Mouse (Mus musculus) left cerebral cortex, postnatal 10 days (tissue): ENCODE data around the gene H2-Ob. TPM values are rescaled to one million over a fixed set of nuclear protein-coding genes. Genes with fewer than 3 reads are reported as not detected.
A peak's percentile ranks its signal among the peaks of the same experiment; 100 is the strongest.
"Not testable (repeated sequence)": the region's sequence is repeated elsewhere in the genome, so short reads cannot be mapped to it uniquely, and the experiment has no call there.

Experiments
- DNase-seq, 2 experiments: peaks; one replicate each; pipeline ENCODE4 v3.0.0; 2021 to 2022; ENCODE audit warnings: low spot score in 2 of 2, mixed read lengths in 1 of 2; ENCODE audit errors: extremely low spot score in 1 of 2
- intact Hi-C: fragments of 180-260 bp; cut with DNase I; formaldehyde crosslinking; loops from one replicate; pipeline ENCODE4 v1.15.1; 2025
- total RNA-seq, 2 experiments: library from RNA; stranded (reverse); gene quantifications; 2 replicates each; pipeline ENCODE4 v1.2.3; 2021

Gene H2-Ob
- total RNA-seq, 2 experiments from 2014 or later, result 0.39 TPM; not detected in 1

- peak in 1 of 2 experiments; percentile 15 for DNase-seq
- intact Hi-C loops, result no loop called here
Observed at GRCm38 (mm10) chr17:34205746-34206176, 32.9 kb upstream of the H2-Ob start.

GRCm38 (mm10) chr17:34206731-34207130, 32.0 kb upstream of the H2-Ob start:
- DNase-seq, result peak in 1 of 2 experiments; percentile 11
- intact Hi-C loops, result no loop called here

GRCm38 (mm10) chr17:34207456-34207855, 31.2 kb upstream of the H2-Ob start:
- intact Hi-C loops, result no loop called here
- peak in 1 of 2 experiments; percentile 11 for DNase-seq

- peak in 1 of 2 experiments; percentile 12 for DNase-seq
- intact Hi-C loops, result no loop called here
Observed at GRCm38 (mm10) chr17:34207866-34208265, 30.8 kb upstream of the H2-Ob start.

- intact Hi-C loops, result no loop called here
- peak in 1 of 2 experiments; percentile 10 for DNase-seq
Observed at GRCm38 (mm10) chr17:34208421-34208820, 30.3 kb upstream of the H2-Ob start.

- DNase-seq, result peak in 1 of 2 experiments; percentile 20
- intact Hi-C loops, result no loop called here
Observed at GRCm38 (mm10) chr17:34209680-34210079, 29.0 kb upstream of the H2-Ob start.

- peak in 1 of 2 experiments; percentile 2 for DNase-seq
- intact Hi-C loops, result no loop called here
Observed at GRCm38 (mm10) chr17:34210599-34210998, 28.1 kb upstream of the H2-Ob start.

GRCm38 (mm10) chr17:34211746-34212365, 26.8 kb upstream of the H2-Ob start:
- intact Hi-C loops, result no loop called here
- peak in 1 of 2 experiments; percentile 23 for DNase-seq

- intact Hi-C loops, result no loop called here
- peak in 1 of 2 experiments; percentile 13 for DNase-seq
Observed at GRCm38 (mm10) chr17:34213936-34214335, 24.8 kb upstream of the H2-Ob start.

GRCm38 (mm10) chr17:34215176-34215575, 23.5 kb upstream of the H2-Ob start:
- no peak for DNase-seq
- intact Hi-C loops, result no loop called here

- intact Hi-C loops, result no loop called here
- peak in 1 of 2 experiments; percentile 15 for DNase-seq
Observed at GRCm38 (mm10) chr17:34217216-34217928, 21.3 kb upstream of the H2-Ob start.

GRCm38 (mm10) chr17:34217986-34218385, 20.7 kb upstream of the H2-Ob start:
- intact Hi-C loops, result no loop called here
- DNase-seq, result peak in 1 of 2 experiments; percentile 14

GRCm38 (mm10) chr17:34218675-34219074, 20.0 kb upstream of the H2-Ob start:
- peak in 1 of 2 experiments; percentile 81 for DNase-seq
- intact Hi-C loops, result no loop called here

- intact Hi-C loops, result not testable (repeated sequence)
- DNase-seq, result peak in 1 of 2 experiments; percentile 66
Observed at GRCm38 (mm10) chr17:34219096-34219495, 19.6 kb upstream of the H2-Ob start.

GRCm38 (mm10) chr17:34219801-34220200, 18.9 kb upstream of the H2-Ob start:
- intact Hi-C loops, result not testable (repeated sequence)
- DNase-seq, result peak in 1 of 2 experiments; percentile 74

GRCm38 (mm10) chr17:34220401-34220800, 18.3 kb upstream of the H2-Ob start:
- intact Hi-C loops, result not testable (repeated sequence)

GRCm38 (mm10) chr17:34224816-34225215, 13.9 kb upstream of the H2-Ob start:
- intact Hi-C loops, result no loop called here

More at GRCm38 (mm10) chr17:34220401-34220800, 18.3 kb upstream of the H2-Ob start:
- DNase-seq, result not testable (repeated sequence)

GRCm38 (mm10) chr17:34225426-34225825, 13.3 kb upstream of the H2-Ob start:
- intact Hi-C loops, result no loop called here

More at GRCm38 (mm10) chr17:34224816-34225215, 13.9 kb upstream of the H2-Ob start:
- DNase-seq, result peak in 1 of 2 experiments; percentile 1

GRCm38 (mm10) chr17:34225911-34226310, 12.8 kb upstream of the H2-Ob start:
- intact Hi-C loops, DNase-seq: not testable (repeated sequence)

More at GRCm38 (mm10) chr17:34225426-34225825, 13.3 kb upstream of the H2-Ob start:
- no peak for DNase-seq

GRCm38 (mm10) chr17:34230971-34231370, 7.7 kb upstream of the H2-Ob start:
- intact Hi-C loops, result loop anchor here (10.0 kb wide), 1 partner anchor 156 kb away; no protein-coding TSS in a partner anchor
- DNase-seq, result not testable (repeated sequence)
